Mouse (Mus musculus): ENCODE results near the gene Adal. TPM values are rescaled to one million over a fixed set of nuclear protein-coding genes. Genes with fewer than 3 reads are reported as not detected.

The Adal gene
- polyA plus RNA-seq, 2 experiments = 5.6 to 9.0 TPM

- H3K4me3 ChIP-seq (ENCODE audit: insufficient read depth in 1 of 2, low read depth in 2 of 2, low read length in 2 of 2) = no peak overlapping the region
- TF ChIP-seq EP300 (IDR thresholded peaks at IDR 0.05; ENCODE audit: low read depth) (no peak), CTCF (IDR thresholded peaks at IDR 0.05; ENCODE audit: low read depth) (peak; percentile 63)
- H3K9ac ChIP-seq (replicated peaks) = no peak overlapping the region
- H3K27me3 ChIP-seq (ENCODE audit: control insufficient read depth, insufficient read depth, low read length) = no peaks in the 10 kb centered on the region
- peaks cover 44% of the 10 kb centered on the region for H3K36me3 ChIP-seq (replicated peaks; ENCODE audit: control insufficient read depth, insufficient read depth, low read depth)
- 73% methylated on average over 3 of the region's 3 CpGs for WGBS (ENCODE audit: insufficient replicate concordance)
- DNase-seq (ENCODE audit: low read depth in 3 of 3, low spot score in 3 of 3) (no peak), ATAC-seq (ENCODE audit: insufficient read depth) (no peak)
- H3K4me1 ChIP-seq (replicated peaks; ENCODE audit: control insufficient read depth in 2 of 2, insufficient read depth in 2 of 2, low read length in 1 of 2) = no peaks in the 10 kb centered on the region
- no peaks in the 10 kb centered on the region for H3K9me3 ChIP-seq (ENCODE audit: control insufficient read depth, low read length)
- no peak overlapping the region for H3K4me2 ChIP-seq (ENCODE audit: low read depth)
- H3K27ac ChIP-seq = no peak overlapping the region
Observed at GRCm38 (mm10) chr2:121178828-121179479, 38.7 kb downstream of the Adal start.

GRCm38 (mm10) chr2:121183431-121183830 is 43.2 kb downstream of the Adal start:
- Histone ChIP-seq H3K36me3 (replicated peaks; ENCODE audit: control insufficient read depth, insufficient read depth, low read depth) (peaks cover 40% of the 10 kb centered on the region), H3K4me1 (replicated peaks; ENCODE audit: control insufficient read depth in 2 of 2, insufficient read depth in 2 of 2, low read length in 1 of 2) (no peaks in the 10 kb centered on the region), H3K4me3 (ENCODE audit: insufficient read depth in 1 of 2, low read depth in 2 of 2, low read length in 2 of 2) (no peak overlapping the region), H3K9me3 (ENCODE audit: control insufficient read depth, low read length) (no peaks in the 10 kb centered on the region), H3K9ac (replicated peaks) (no peak overlapping the region), H3K27ac (no peak overlapping the region), H3K4me2 (ENCODE audit: low read depth) (no peak overlapping the region), H3K27me3 (ENCODE audit: control insufficient read depth, insufficient read depth, low read length) (no peaks in the 10 kb centered on the region)
- no peak for ATAC-seq (ENCODE audit: insufficient read depth)
- no peak for DNase-seq (ENCODE audit: low read depth in 3 of 3, low spot score in 3 of 3)
- WGBS (ENCODE audit: insufficient replicate concordance) = 85% methylated on average over 5 of the region's 5 CpGs
- TF ChIP-seq CTCF (IDR thresholded peaks at IDR 0.05; ENCODE audit: low read depth) = no peak
- TF ChIP-seq EP300 (IDR thresholded peaks at IDR 0.05; ENCODE audit: low read depth) = no peak

GRCm38 (mm10) chr2:121184142-121184541 is 43.9 kb downstream of the Adal start:
- DNase-seq (ENCODE audit: low read depth in 3 of 3, low spot score in 3 of 3) (no peak), ATAC-seq (ENCODE audit: insufficient read depth) (no peak)
- H3K9me3 ChIP-seq (ENCODE audit: control insufficient read depth, low read length) = no peaks in the 10 kb centered on the region
- H3K27me3 ChIP-seq (ENCODE audit: control insufficient read depth, insufficient read depth, low read length) = no peaks in the 10 kb centered on the region
- no peak for TF ChIP-seq EP300 (IDR thresholded peaks at IDR 0.05; ENCODE audit: low read depth)
- TF ChIP-seq CTCF (IDR thresholded peaks at IDR 0.05; ENCODE audit: low read depth) = no peak
- H3K9ac ChIP-seq (replicated peaks) = no peak overlapping the region
- no peak overlapping the region for H3K4me3 ChIP-seq (ENCODE audit: insufficient read depth in 1 of 2, low read depth in 2 of 2, low read length in 2 of 2)
- H3K27ac ChIP-seq = no peak overlapping the region
- no peaks in the 10 kb centered on the region for H3K4me1 ChIP-seq (replicated peaks; ENCODE audit: control insufficient read depth in 2 of 2, insufficient read depth in 2 of 2, low read length in 1 of 2)
- H3K36me3 ChIP-seq (replicated peaks; ENCODE audit: control insufficient read depth, insufficient read depth, low read depth) = peaks cover 40% of the 10 kb centered on the region
- 89% methylated on average over 7 of the region's 7 CpGs for whole genome bisulfite sequencing (ENCODE audit: insufficient replicate concordance)
- no peak overlapping the region for H3K4me2 ChIP-seq (ENCODE audit: low read depth)

GRCm38 (mm10) chr2:121188530-121188929 is 48.3 kb downstream of the Adal start:
- no peak overlapping the region for H3K27ac ChIP-seq
- H3K4me3 ChIP-seq (ENCODE audit: insufficient read depth in 1 of 2, low read depth in 2 of 2, low read length in 2 of 2) = no peak overlapping the region
- no peaks in the 10 kb centered on the region for H3K9me3 ChIP-seq (ENCODE audit: control insufficient read depth, low read length)
- DNase-seq (ENCODE audit: low read depth in 3 of 3, low spot score in 3 of 3) = no peak
- ATAC-seq (ENCODE audit: insufficient read depth) = no peak
- TF ChIP-seq CTCF (IDR thresholded peaks at IDR 0.05; ENCODE audit: low read depth) (peak; percentile 36; the same call in 1 of the 2 replicates), EP300 (IDR thresholded peaks at IDR 0.05; ENCODE audit: low read depth) (no peak)
- no peak overlapping the region for H3K9ac ChIP-seq (replicated peaks)
- no peaks in the 10 kb centered on the region for H3K4me1 ChIP-seq (replicated peaks; ENCODE audit: control insufficient read depth in 2 of 2, insufficient read depth in 2 of 2, low read length in 1 of 2)
- H3K27me3 ChIP-seq (ENCODE audit: control insufficient read depth, insufficient read depth, low read length) = no peaks in the 10 kb centered on the region
- peaks cover 66% of the 10 kb centered on the region for H3K36me3 ChIP-seq (replicated peaks; ENCODE audit: control insufficient read depth, insufficient read depth, low read depth)
- H3K4me2 ChIP-seq (ENCODE audit: low read depth) = no peak overlapping the region
- WGBS (ENCODE audit: insufficient replicate concordance) = 69% methylated on average over 1 of the region's 1 CpGs

GRCm38 (mm10) chr2:121195466-121195865 is 55.2 kb downstream of the Adal start:
- Histone ChIP-seq H3K27me3 (ENCODE audit: control insufficient read depth, insufficient read depth, low read length) (no peaks in the 10 kb centered on the region), H3K27ac (no peak overlapping the region), H3K9me3 (ENCODE audit: control insufficient read depth, low read length) (no peaks in the 10 kb centered on the region), H3K4me1 (replicated peaks; ENCODE audit: control insufficient read depth in 2 of 2, insufficient read depth in 2 of 2, low read length in 1 of 2) (no peaks in the 10 kb centered on the region), H3K9ac (replicated peaks) (no peak overlapping the region), H3K4me3 (ENCODE audit: insufficient read depth in 1 of 2, low read depth in 2 of 2, low read length in 2 of 2) (no peak overlapping the region), H3K36me3 (replicated peaks; ENCODE audit: control insufficient read depth, insufficient read depth, low read depth) (peaks cover 93% of the 10 kb centered on the region), H3K4me2 (ENCODE audit: low read depth) (no peak overlapping the region)
- no peak for ATAC-seq (ENCODE audit: insufficient read depth)
- no peak for DNase-seq (ENCODE audit: low read depth in 3 of 3, low spot score in 3 of 3)
- no peak for TF ChIP-seq EP300 (IDR thresholded peaks at IDR 0.05; ENCODE audit: low read depth)
- TF ChIP-seq CTCF (IDR thresholded peaks at IDR 0.05; ENCODE audit: low read depth) = no peak
- whole genome bisulfite sequencing (ENCODE audit: insufficient replicate concordance) = 87% methylated on average over 9 of the region's 9 CpGs
